Mouse (Mus musculus): ENCODE results near the gene Ifi27l2b.
"Not testable (repeated sequence)": the region's sequence is repeated elsewhere in the genome, so short reads cannot be mapped to it uniquely, and the experiment has no call there.

DNA sequence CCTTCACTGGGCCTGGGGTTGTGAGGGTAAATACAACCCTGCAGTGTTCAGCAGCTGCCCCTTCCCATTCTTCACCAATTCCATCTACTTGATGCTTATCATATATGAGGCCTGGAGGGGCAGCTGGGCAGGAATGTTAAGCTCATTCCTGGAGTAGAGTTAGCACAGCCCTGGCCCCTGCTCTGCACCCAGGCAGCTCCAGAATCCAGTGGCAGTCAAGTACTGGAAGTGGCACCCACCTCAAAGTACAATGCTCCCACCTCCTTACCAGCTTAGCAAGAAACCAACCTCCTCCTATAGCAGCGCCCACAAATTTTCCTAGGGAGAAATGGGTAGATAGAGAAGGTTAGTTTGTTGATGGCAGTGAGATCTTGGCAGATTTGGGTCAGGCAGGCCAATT is 296 bp downstream of the Ifi27l2b start:
- TF ChIP-seq CTCF (IDR thresholded peaks at IDR 0.05; ENCODE audit: insufficient read depth, low read length); POLR2A (IDR thresholded peaks at IDR 0.05; ENCODE audit: borderline replicate concordance, extremely low read depth, low read depth, low read length): not testable (repeated sequence)

Data from lung, adult 2 months (tissue).